Mouse (Mus musculus): ENCODE data around the gene Tpp1.

GRCm38 (mm10) chr7:105791147-105791546, 39.1 kb upstream of the Tpp1 start:
- TF ChIP-seq USF1 (IDR thresholded peaks at IDR 0.05; ENCODE audit: low read depth, low read length) (no peak), UBTF (IDR thresholded peaks at IDR 0.05; ENCODE audit: low read depth, low read length) (no peak), JUN (IDR thresholded peaks at IDR 0.05; ENCODE audit: insufficient read depth, low read depth, low read length) (no peak), CTCF (conservative IDR thresholded peaks at IDR 0.05 in 1 of 2, IDR thresholded peaks at IDR 0.05 in 1 of 2; ENCODE audit: low read depth in 2 of 2, low read length in 2 of 2) (no peak), GABPA (IDR thresholded peaks at IDR 0.05; ENCODE audit: insufficient replicate concordance, low read depth, low read length) (no peak), ZKSCAN1 (IDR thresholded peaks at IDR 0.05; ENCODE audit: borderline replicate concordance, low read depth, low read length) (no peak), ZC3H11A (IDR thresholded peaks at IDR 0.05; ENCODE audit: low read depth, low read length) (no peak)

Measured in CH12.LX (cell line).